Mouse (Mus musculus): ENCODE data around the gene Mrvi1.

DNA sequence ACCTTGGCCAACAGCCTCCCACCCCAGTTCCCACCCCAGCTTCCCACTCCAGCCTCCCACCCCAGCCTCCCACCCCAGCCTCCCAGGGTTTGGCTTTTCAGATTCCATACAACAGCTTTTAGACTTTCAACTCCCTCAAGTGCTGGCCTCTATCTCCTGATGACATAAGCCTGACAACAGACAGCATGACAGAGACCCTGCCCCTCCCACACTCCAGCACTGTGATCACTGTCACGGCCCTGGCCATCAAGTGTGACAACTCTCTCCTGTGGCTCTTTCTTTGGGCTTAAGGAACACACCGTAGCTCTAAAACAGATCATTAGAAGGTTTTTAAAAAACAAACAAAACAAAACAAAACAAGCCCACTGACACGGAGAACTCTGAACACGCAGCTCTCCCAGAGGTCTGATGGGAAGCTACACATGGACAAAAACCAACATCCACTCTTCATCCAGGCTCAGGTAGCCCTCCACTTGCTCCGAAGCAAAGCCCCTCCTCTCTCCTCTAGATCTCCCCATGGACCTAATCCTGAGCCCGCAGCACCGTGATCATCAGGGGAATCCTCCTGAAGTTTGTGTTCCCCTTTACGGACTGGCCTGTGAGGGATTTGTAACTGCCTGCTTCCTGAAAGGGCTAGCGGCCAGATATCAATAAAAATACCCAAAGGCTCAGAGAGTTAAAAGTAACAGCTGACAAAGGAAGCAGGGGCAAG, 19.2 kb downstream of the Mrvi1 start:
- TF ChIP-seq CTCF (IDR thresholded peaks at IDR 0.05; ENCODE audit: insufficient read depth, low read depth, low read length) (no peak), POLR2A (IDR thresholded peaks at IDR 0.05; ENCODE audit: insufficient read depth, low read depth, low read length) (no peak)

Data from olfactory bulb, adult 2 months (tissue).